Mouse (Mus musculus): ENCODE measurements around the gene Syt14. TPM values are rescaled to one million over a fixed set of nuclear protein-coding genes. Genes with fewer than 3 reads are reported as not detected.

The Syt14 gene
- polyA plus RNA-seq, 1 experiment from 2014 or later = 1.4 TPM

DNA sequence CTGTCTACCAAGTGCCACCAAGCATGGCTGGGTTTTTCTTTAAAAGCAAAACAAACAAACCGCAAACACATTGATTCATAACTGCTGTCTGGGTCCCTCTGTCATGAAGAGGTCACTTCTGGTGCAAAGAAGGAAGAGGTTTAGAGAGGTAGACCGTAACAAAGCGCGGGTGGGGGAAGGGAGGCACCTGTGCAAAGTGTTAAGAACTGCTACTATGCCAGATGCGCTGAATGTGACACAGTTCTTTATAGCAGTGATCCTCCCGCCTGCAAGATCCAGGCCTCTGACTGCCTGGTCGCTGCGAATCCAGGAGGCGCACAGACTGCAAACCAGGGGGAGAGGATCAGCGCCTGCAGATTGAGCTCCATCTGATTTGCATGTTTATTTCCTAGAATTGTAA lies 179.2 kb downstream of the Syt14 start:
- TF ChIP-seq CTCF (IDR thresholded peaks at IDR 0.05; ENCODE audit: low read depth) = no peak
- Histone ChIP-seq H3K36me3 (ENCODE audit: insufficient read depth) (no peaks in the 10 kb centered on the region), H3K4me1 (ENCODE audit: insufficient read depth) (peaks cover 21% of the 10 kb centered on the region), H3K4me3 (ENCODE audit: low read depth, low read length) (peak overlapping the region; percentile 87; the same call in 1 of the 2 replicates), H3K27me3 (ENCODE audit: insufficient read depth, low read length) (no peaks in the 10 kb centered on the region), H3K9me3 (ENCODE audit: low read depth, low read length) (no peaks in the 10 kb centered on the region), H3K27ac (ENCODE audit: low read depth) (no peak overlapping the region), H3K4me2 (peak overlapping the region; percentile 87), H3K9ac (no peak overlapping the region)
- DNase-seq = peak; percentile 39
- 21% methylated on average over 10 of the region's 10 CpGs for WGBS
- ATAC-seq (ENCODE audit: insufficient read depth) = no peak

DNA sequence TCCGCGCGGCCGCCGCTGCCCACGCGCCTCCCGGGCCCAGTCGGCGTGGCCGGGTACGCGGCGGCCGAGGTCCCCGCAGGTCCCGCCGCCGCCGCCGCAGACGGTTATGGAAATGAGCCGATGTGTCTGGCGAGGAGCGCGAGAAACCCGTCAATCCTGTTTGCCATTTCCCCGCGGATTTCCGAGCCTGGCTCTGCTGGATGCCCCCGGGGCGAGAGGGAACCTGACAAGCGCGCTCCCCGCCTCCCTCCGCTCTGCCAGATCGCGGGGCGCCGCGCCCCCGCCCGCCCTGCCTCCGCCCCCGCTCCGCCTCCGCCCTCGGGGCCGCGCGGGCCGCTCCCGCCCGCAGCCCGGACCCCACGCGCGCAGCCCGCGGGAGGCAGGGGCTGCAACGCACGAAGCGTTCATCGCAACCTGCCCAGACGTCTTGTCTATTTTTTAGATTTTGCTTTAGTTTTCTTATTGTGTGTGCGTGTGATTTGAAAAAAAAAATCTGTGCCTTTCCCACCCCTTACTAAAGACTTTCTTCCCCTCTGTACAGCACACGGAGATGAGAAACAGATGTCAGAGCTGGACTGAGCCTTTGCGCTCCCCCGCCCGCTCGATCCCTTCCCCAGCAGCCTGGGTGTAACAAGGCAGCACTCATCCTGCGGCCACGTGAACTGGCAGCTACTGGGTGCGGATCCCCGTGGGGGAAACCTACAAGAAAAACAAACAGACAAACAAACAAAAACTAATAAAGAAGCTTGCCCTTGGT lies 179.9 kb downstream of the Syt14 start, which contains the start of gene Sertad4:
Sertad4 (minus strand) TSS at position 283 of the 757 bp plus-strand sequence.
- H3K27ac ChIP-seq (ENCODE audit: low read depth) = peak within 1 kb of the TSS; percentile 98
- WGBS = under 1% methylated on average over 73 of the region's 75 CpGs
- peak within 1 kb of the TSS; percentile 91 for H3K9ac ChIP-seq
- no peaks in the 10 kb centered on the region for H3K9me3 ChIP-seq (ENCODE audit: low read depth, low read length)
- H3K4me3 ChIP-seq (ENCODE audit: low read depth, low read length) = peak within 1 kb of the TSS; percentile 87
- H3K4me2 ChIP-seq = peak within 1 kb of the TSS; percentile 87
- DNase-seq (peak; percentile 90), ATAC-seq (ENCODE audit: insufficient read depth) (peak; percentile 85)
- peaks cover 29% of the 10 kb centered on the region for H3K4me1 ChIP-seq (ENCODE audit: insufficient read depth)
- no peak for TF ChIP-seq CTCF (IDR thresholded peaks at IDR 0.05; ENCODE audit: low read depth)
- H3K27me3 ChIP-seq (ENCODE audit: insufficient read depth, low read length) = no peaks in the 10 kb centered on the region
- H3K36me3 ChIP-seq (ENCODE audit: insufficient read depth) = no peaks in the 10 kb centered on the region

DNA sequence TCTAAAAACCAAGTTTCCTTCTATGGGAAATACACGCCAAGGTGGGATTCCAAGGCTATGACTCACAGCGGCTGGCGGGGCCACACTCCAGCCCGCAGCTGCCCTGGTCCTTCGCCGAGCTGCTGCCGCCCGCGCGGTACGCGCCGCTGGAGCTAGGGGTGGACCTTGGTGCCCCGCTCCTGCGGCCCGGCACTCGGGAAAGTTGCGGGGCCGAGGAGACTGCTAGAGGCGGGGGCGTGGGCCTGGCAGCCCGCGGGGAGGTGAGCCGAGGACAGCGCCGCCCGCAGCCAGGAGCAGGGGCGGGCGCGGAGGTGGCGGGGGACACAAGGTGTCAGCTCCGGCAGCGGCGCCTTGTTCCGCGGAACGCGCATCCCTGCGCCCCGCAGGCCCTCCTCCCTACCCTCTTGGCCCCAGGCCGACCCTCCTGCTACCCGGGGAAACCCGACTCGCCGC lies 180.7 kb downstream of the Syt14 start:
- peaks cover 29% of the 10 kb centered on the region for H3K4me1 ChIP-seq (ENCODE audit: insufficient read depth)

DNA sequence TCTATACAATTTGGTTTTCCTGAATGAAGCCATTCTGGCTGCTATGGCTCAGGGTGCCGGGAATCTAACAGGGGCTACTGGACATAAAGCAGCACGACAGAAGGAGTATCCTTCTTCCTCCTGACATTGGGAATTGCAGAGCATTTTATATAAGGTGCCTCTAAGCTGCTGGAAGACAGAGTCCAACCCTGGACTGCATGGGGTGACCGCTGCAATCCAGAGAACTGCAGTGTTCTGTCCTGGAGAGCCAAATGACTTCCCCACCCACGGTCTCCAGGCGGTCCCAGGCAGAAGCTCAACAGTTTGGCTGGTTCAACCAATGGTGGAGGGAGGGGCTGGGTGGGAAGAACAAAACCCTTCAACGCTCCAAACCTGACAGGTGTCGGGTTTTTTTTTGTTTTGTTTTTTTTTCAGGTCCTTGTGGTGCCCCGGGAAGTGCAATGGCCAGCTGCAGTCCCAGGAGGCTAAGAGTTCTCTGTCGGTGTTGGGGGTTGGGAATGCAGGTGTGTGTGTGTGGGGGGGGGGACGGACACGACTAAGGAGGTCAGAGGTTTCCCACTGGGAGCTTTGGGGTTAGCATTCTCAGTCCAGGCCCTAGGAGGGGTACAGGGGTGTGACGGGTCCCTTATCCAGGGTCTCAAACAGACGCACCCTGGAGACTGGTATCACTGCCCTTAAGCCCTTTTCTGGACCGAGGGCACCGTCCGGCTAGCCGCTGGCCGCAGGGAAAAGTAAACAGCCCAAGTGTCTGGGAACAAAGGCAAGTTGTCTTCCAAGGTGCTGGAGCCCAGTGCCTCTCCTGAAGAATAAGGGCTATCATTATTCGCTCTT lies 181.4 kb downstream of the Syt14 start:
- Histone ChIP-seq H3K4me1 (ENCODE audit: insufficient read depth) (peaks cover 29% of the 10 kb centered on the region), H3K27me3 (ENCODE audit: insufficient read depth, low read length) (no peaks in the 10 kb centered on the region), H3K4me2 (peak overlapping the region; percentile 87), H3K9ac (peak overlapping the region; percentile 91), H3K4me3 (ENCODE audit: low read depth, low read length) (peak overlapping the region; percentile 87), H3K36me3 (ENCODE audit: insufficient read depth) (peaks cover 10% of the 10 kb centered on the region), H3K9me3 (ENCODE audit: low read depth, low read length) (no peaks in the 10 kb centered on the region), H3K27ac (ENCODE audit: low read depth) (peak overlapping the region; percentile 98)
- peak; percentile 5; the same call in 1 of the 2 replicates for ATAC-seq (ENCODE audit: insufficient read depth)
- WGBS = 6% methylated on average over 19 of the region's 19 CpGs
- no peak for TF ChIP-seq CTCF (IDR thresholded peaks at IDR 0.05; ENCODE audit: low read depth)
- DNase-seq = peak; percentile 21

More for the DNA sequence above, 180.7 kb downstream of the Syt14 start:
- H3K4me3 ChIP-seq (ENCODE audit: low read depth, low read length) = peak overlapping the region; percentile 87
- H3K27me3 ChIP-seq (ENCODE audit: insufficient read depth, low read length) = no peaks in the 10 kb centered on the region
- 1% methylated on average over 41 of the region's 45 CpGs for WGBS
- H3K9ac ChIP-seq = peak overlapping the region; percentile 91
- peak overlapping the region; percentile 87 for H3K4me2 ChIP-seq
- DNase-seq (peak; percentile 78), ATAC-seq (ENCODE audit: insufficient read depth) (peak; percentile 61)
- no peak for TF ChIP-seq CTCF (IDR thresholded peaks at IDR 0.05; ENCODE audit: low read depth)
- H3K9me3 ChIP-seq (ENCODE audit: low read depth, low read length) = no peaks in the 10 kb centered on the region
- peak overlapping the region; percentile 98 for H3K27ac ChIP-seq (ENCODE audit: low read depth)
- H3K36me3 ChIP-seq (ENCODE audit: insufficient read depth) = peaks cover 3% of the 10 kb centered on the region; the same call in 1 of the 2 replicates

DNA sequence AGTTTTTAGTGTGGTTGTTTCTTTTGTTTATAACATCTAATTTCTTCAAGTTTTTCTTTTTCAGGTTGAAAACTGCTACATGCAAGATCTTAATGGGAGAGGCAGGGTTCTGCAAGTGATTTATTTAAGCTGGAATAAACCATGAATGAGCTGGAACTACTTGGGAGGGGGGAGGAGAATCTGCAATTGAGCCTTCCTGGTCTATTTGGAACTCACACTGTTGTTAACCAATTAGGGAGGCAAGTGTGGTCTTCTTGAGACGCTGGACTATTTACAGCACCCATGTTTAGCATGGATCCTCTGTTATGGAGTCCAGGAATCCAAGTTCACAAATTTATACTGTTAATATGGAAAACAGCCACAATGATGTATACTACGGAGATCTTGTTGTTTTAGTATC lies 182.1 kb downstream of the Syt14 start:
- no peak overlapping the region for H3K27ac ChIP-seq (ENCODE audit: low read depth)
- H3K4me1 ChIP-seq (ENCODE audit: insufficient read depth) = peaks cover 29% of the 10 kb centered on the region
- ATAC-seq (ENCODE audit: insufficient read depth) (no peak), DNase-seq (no peak)
- TF ChIP-seq CTCF (IDR thresholded peaks at IDR 0.05; ENCODE audit: low read depth) = no peak
- peak overlapping the region; percentile 87 for H3K4me2 ChIP-seq
- peak overlapping the region; percentile 87 for H3K4me3 ChIP-seq (ENCODE audit: low read depth, low read length)
- no peak overlapping the region; the same call in 1 of the 2 replicates for H3K9ac ChIP-seq
- no peaks in the 10 kb centered on the region for H3K9me3 ChIP-seq (ENCODE audit: low read depth, low read length)
- 54% methylated on average over 2 of the region's 2 CpGs for WGBS
- H3K27me3 ChIP-seq (ENCODE audit: insufficient read depth, low read length) = no peaks in the 10 kb centered on the region
- H3K36me3 ChIP-seq (ENCODE audit: insufficient read depth) = peaks cover 17% of the 10 kb centered on the region

DNA sequence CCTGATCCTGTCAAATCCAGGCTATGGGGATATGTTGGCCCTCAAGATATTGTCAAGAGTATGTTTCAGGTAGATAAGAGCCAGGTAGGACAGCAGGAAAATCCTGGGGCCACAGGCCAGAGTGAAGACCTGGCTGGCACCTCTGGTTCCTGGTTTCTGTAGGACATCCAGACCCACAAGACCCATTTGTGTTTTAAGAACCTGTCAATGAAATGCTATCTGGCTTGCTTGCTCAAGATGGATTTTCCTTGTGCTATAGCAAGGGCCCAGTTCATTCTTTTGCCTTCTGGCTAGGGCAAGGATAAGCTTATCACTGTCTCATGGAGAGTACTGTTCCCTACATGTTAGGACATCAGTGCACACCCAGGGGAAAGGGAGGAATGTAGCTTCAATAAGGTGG lies 183.5 kb downstream of the Syt14 start:
- H3K27ac ChIP-seq (ENCODE audit: low read depth) = peak overlapping the region; percentile 67
- no peak for ATAC-seq (ENCODE audit: insufficient read depth)
- no peak overlapping the region; the same call in 1 of the 2 replicates for H3K9ac ChIP-seq
- no peak for TF ChIP-seq CTCF (IDR thresholded peaks at IDR 0.05; ENCODE audit: low read depth)
- no peak for DNase-seq
- H3K4me3 ChIP-seq (ENCODE audit: low read depth, low read length) = 0 out of 2 replicates have a peak overlapping the region, but pooled peaks have one; percentile 4
- H3K9me3 ChIP-seq (ENCODE audit: low read depth, low read length) = no peaks in the 10 kb centered on the region
- H3K4me1 ChIP-seq (ENCODE audit: insufficient read depth) = peaks cover 29% of the 10 kb centered on the region
- H3K27me3 ChIP-seq (ENCODE audit: insufficient read depth, low read length) = no peaks in the 10 kb centered on the region
- peak overlapping the region; percentile 45 for H3K4me2 ChIP-seq
- peaks cover 31% of the 10 kb centered on the region for H3K36me3 ChIP-seq (ENCODE audit: insufficient read depth)

Measured in lung, embryonic 14.5 days (tissue).